Mouse (Mus musculus) cerebellum, postnatal 36 days (tissue): ENCODE data around the gene Pola1.

Experiments
- DNase-seq, 2 experiments: peaks; one replicate each; pipeline ENCODE4 v3.0.0; 2021 to 2022; ENCODE audit warnings: mixed read lengths in 2 of 2

Pola1 gene

DNA sequence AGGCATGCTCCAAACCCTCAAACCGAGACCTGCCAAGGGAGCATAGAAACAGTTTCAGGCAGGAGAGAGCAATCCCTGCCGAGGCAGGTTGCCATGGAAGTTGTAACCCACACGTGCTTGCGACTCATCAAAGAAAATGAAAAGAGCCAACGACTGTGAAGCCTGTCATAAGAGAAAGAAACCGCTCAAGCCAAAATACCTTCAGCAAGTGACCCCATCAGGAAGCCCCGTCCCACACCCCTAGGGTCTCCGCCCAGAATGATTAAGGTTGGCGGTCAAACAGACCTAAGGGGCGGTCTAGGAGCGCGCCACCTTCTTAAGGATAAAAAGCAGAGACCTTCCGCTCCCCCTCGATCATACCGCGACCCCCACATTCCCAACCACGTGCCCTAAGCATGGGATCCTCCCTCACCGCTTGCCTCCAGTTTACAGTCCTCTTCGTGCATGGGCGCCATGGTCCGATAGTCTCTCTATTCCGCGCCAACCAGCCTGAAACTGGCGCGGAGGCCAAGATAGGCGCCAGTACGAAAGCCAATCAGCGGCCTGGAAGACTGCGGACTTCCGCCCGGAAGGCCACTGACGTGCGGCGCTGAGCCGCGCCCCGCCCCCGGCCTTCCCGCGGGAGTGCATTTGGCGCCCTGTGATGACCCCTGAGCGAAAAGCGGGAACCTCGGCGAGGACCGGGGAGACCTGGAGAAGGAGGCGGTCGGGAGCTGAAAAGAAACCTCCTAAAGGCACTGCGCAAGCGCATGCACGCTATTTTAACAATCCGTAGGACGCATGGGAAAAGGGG lies at the start of gene Pola1:
TSS of gene Pola1 (minus strand) at position 499 of the 793 bp plus-strand sequence.
- peak; percentile 82 to 90 for DNase-seq

DNA sequence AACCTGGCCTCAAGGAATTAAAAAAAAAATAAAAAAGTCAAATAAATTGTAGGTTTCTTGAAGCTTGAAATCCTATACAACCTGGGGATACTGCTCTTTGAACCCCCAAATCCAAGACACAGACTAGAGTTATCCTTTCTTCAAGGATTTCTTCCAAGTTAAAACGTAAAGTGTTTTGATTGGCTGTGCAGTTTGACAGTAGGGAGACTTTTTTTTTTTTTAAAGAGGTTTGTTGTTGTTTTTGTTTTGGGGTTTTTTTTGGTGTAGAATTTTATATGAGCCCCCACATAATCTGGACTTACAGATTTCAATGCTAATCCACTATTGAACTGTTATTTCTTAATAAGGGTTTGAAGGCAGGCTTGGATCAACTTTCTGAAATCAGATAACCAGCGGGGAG lies 44.3 kb upstream of the Pola1 start:
- no peak for DNase-seq

DNA sequence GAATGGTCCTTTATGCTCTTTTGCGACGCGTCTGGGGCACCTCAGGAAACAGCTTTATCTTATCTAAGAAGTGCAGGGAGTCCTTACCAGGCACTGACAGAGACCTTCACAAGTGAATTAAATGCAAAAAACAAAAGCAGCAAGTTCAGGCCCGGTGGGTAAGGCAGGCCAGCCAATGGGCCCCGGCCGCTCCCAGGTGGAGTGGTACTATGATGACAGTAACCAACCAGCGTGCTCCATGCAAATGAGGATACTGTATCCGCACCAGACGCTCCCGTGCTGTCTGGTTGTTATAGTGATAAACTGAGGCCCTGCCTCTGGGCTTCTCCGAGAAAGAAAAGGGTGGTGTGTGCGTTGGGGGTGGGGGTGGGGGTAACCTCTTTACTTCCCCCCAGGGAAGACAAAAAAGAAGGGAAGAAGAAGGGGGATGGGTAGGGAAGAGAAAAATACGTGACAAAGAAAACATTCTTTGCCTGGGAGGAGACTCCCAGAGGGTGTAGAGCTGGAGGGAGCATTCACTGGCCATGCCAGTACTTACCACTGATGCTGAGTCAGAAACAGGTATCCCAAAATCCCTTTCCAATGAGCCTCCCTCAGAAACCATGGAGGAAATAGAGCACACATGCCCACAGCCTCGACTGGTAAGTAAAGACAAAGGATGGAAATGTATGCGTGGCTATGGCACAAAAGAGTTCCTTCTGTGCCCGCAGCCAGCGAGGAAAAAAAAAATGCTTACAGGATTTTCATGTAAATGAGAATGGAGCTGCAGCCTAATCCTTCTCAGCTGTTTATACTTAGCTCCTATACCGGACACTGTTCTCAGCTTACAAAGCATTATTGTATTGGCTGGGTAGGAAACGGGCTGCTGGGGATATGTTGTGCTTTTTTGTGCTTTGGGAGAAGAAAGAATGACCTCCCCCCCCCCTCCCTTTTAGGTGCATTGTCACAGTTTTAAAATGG lies 43.2 kb upstream of the Pola1 start:
- peak; percentile 57 to 64 for DNase-seq

DNA sequence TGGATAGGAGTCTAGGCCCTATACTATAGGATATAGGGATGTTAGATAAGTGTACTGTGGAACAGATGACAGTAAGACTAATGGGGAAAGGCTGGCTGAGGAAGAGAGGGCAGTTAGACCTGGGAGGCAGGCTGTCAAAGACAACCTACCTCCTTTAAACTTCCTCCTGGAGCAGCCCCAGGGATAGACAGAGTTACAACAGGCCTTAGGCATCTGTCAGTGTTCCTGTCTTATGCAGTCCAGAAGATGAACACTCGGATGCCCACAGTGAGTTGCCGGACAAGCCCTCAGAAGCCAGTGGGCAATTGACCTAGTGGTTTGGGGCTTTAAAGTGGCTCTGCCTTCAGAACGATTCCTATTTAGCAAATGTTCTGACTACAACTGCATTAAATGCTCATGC lies 42.5 kb upstream of the Pola1 start:
- DNase-seq: peak in 1 of 2 experiments; percentile 1

DNA sequence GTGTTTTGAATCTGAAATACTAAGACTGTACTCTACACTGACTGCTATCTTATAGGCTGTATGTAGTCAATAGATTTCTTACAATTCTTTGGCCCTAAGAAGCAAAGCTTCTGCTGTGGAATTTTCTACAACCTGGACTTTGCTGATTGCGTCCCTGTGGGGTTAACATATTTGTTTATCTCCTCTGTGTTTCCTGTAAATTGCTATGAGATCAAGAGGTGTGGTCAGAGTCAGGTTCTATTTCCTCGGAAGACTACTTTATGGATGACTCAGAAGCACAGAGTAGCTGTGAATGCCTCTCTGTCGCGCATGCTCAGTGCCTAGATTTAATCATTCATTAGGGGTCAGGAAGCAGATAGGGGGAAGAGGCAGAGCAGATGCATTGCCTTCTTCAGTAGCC lies 32.8 kb upstream of the Pola1 start:
- DNase-seq: no peak

DNA sequence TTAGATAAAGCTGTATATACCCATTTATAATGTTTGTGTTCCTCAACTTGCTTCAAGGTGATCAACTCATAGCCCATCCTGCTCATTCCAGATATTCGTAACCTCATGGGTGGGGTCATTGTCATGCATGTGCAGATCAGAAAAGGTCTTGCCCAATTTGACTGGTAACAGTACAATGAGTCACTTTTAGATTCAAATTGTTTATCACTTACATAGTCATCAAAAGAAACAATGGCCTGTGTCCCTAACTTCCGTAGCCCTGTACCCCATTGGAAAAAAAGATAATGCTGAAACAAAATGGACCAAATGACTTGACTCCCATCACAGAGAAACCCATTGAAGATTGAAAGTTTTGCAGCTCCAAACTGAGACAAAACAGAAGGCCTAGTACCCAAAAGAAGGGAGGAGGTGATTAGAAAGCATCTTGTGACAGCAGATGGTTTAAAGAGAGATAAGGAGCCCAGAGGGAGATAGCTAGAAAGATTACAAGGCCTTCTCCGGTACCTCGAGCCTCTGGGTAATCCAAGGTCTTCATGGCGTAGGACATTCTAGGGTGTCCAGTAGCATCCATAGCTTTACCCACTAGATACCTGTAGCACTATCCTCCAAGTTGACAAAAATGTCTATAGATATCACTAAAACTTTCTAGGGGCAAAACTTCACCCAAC lies 32.1 kb upstream of the Pola1 start:
- DNase-seq: no peak

DNA sequence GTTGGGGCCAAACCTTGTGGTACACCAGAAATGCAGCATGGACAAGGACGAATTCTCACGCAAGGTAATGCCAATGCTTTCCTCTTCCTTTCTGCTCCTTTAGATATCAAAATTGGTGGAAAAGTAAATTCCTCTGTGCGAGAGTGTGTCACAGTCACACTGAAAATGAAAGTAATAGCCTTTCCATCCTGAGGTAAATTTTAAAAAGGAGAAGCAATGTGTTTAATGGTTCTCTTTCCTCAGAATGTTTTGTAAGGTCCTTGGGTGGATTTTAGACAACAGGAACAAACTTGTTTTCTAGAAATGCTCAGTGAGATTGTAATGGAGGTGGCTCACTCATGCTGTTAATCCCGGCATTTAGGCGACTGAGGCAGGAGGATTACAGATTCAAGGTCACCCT lies 23.2 kb upstream of the Pola1 start:
- no peak for DNase-seq

DNA sequence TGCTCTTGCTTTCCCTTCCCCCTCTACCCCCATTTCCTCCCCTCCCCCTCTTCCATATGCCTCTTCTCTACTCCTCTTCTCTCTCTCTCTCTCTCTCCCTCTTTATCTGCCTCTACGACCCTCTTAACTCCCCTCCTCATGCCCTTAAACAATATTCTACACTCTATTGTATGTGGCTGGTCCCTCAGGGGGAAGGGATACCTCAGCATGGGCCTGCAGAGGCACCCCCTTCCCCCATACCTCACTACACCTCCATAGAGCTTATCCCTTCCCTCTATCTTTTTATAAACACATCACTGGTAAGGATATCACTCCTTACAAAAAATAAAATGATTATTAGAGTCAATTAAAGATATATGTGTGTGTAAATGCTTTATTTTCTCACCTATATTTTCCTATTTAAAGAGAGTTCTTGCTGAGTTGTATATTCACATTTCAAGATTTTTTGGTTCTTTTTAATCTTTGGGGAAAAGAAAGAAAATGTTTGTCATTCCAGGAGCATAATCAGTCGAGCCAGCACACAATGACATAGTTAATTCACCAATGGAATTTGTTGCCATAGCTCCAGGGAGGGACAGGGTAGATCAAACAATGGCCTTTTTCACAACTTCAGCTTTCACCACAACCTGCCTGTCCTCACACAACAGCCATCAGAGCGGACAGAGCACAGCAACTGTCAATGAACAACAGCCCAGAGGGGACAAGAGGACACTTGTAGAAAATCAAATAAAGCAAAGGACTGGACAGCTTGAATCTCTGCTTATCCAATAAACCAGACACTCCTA lies 22.5 kb upstream of the Pola1 start, which contains the start of gene Pcyt1b:
TSS of gene Pcyt1b (plus strand) at position 646 of the 785 bp plus-strand sequence.
- no peak for DNase-seq

DNA sequence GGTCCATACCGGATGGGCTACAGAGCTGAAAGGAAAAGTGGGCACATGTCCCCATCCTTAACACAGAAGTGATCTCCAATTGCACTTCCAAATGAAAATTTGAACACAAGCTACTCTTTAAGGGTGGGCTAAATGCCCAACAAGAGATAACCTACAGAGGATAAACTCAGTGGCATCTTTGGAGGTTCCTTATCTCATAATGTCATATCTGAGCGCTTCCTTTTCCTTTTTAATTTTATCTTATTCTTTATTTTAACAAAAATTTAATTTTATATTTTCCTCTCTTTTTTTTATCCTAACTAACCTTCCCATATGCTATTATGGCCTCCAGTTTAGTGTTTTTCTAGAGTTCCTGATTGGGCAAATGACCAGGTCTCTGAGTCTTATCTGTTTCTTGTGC lies 18.8 kb upstream of the Pola1 start:
- DNase-seq: no peak

DNA sequence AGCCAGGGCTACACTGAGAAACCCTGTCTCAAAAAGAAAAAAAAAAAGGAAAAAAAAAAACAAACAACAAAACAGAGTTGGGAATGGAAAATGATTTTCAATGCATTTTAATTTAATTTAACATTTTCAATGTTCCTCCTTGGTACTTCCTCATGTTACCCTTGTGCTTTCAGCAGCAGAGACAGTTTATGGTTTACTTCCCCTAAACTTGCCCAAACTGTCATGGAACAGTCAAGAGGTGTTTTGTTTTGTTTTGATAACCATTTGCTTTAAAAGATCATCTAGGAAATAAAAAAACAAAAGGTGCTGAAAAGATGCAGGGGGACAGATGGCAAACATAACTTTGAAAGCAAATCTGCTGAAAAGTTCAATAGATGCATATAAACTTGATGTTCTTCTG lies 12.1 kb upstream of the Pola1 start:
- DNase-seq: no peak

DNA sequence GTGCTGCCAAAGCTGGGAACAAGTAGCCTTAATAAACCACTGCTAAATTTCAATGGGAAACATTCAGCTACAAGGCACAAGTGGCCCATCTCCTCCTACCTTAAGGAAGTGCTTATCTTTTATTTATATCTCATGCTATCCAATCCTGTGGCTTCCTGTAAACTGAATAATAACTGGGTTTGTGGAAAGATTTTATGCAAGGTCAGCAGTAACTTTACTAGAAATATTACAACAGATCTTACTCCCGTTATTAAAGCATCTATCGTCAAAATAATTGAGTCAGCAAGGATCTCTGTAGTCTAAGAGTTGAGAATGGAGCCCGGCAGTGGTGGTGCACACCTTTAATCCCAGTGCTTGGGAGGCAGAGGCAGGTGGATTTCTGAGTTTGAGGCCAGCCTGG lies 11.6 kb upstream of the Pola1 start:
- no peak for DNase-seq

DNA sequence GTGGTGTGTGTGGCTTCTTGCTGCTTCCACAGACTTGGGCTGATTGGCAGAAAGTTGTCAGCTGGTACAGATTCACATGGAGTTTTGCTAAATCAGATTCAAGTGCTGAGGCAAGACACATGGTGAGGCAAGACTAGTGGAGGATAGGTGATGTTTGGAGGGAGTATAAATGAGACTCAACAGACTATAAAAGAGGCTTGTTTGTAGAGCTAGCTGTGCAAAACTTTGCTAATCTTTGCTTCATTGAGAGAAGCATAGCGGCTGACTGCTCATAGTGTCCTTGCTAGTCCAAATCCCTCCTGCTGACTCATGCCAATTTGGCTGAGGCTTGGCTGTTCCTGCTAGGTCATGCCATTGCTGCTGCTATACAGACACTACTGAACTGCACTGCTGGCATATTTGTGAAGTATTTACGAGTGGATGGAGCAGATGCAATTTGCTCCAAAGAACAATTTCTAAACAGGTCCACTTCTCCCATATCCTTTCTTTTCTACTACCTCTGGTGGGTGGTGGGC lies 3.0 kb upstream of the Pola1 start:
- no peak for DNase-seq

DNA sequence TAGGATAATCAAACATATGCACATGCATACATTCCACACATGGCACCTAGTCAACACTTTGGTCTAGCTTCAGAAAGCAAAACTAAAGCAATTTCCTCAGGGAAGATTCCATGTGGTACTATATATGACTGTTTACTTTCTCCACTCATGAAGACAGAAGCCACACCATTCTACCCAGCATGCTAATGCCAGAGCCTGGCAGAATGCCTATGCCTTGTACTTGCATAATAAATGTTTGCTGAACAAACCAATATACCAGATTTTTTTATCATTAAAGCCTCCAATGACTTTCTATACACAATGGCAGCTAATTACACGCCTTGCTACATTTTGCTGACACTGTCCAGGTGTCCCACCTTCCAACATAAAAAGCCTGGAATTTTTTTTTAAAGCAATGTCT lies 1.7 kb downstream of the Pola1 start:
- peak; percentile 9 to 11 for DNase-seq

DNA sequence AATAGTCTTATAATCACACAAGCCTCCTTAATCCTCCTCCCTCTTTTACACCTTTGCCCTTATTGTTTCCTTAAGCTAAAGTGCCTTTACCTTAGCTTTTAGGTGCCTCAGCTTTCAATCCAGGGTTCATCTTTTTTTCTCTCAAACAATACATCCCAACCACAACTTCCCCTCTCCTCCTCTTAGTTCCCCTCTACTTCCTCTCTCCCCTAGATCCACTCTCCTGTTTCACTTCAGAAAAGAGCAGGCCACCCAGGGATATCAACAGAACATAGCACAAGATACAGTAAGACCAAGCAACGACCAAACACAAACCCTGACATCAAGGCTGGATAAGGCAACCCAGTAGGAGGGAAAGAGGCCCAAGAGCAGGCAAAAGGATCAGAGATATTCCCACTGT lies 29.7 kb downstream of the Pola1 start:
- DNase-seq: no peak

DNA sequence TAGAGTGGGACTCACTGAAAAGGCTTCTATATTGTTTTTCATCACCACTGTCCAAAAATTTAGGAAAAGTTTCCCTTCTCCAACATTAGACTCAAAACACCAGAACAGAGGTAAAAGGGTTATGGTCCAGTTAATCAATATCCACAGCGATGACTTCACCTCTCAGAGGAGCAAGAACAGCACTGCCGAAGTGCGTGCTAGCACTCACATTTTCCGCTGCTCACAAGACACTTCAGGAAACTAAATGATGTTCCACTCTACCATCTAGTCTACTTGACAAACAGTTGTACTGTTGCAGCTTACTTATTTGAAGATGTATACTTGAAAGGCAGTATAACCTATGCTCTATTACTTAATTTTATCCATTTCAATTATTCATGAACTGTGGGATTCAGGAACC lies 37.7 kb downstream of the Pola1 start:
- DNase-seq: no peak

DNA sequence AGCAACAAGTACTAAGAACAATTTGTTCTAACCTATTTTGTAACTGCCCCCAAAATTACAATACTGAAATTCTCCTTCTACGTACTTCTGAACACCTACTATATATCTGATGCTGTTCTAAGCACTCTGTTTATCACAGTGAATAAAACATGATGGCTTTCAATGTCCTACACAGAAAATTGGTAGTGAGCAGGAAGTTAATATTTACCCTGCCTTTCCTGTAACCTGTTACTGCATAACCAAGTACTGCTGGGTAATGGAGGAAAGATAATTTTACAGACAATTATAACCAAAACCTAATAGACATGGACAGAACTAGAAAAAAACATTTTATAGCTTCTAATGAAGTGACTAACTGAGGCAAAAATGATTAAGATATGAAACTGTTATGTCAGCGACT lies 51.0 kb downstream of the Pola1 start:
- DNase-seq: no peak

DNA sequence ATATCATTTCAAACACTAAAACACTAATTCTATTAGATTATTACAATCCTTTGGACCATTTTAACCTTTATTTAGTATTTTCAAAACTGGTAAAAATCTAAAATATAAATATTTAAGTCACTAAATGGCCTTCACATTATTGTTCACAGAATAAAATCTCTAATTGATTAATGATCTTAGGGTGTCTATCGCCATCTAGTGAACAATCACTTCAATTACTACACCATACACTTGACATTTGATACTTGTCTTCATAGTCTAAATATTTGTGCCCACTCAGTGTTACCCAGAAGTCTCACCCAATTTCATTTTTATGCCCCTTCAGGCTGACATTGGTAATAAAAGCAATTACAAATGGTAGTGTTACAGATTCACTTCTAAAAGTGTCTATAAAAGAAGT lies 74.8 kb downstream of the Pola1 start:
- DNase-seq: no peak

DNA sequence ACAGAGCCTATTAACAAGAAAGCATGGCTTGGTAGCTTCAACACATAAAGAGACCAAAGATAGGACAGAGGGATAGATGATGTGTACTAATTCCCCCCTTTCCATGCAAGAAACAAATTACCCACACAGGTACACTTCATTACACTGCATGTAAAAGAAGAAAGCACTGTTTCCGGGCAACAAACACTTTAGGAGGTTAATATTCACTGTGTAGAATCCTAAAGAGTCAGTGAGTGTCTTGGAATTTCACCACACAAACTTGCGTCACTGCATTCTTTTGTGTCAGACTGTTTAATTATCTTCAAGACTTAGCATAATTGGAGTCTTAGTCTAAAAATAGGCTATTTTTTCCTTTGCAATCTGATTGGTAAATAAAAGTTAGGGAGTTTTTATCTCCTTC lies 92.2 kb downstream of the Pola1 start:
- DNase-seq: no peak

DNA sequence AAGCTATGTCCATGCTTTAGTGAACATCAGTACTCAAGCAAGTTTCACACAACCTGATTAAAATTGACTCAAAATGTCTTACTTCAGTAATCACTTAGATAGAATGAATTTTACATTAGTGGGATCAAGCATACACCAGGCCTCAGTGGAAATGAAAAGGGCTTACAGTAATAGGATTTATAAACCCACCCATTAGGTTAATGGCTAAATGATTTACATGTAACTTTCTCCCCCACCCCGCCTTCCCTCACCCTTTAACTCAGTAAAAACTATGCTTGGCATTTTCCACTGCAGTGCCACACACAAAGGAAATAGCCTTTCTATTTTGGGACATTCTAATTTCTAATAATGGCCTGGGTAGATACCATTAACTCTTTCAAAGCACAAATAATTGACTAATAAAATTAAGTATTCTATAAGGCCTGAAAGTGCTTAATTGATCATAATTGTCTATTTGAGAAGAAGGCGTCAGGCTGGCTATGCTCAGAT lies 129.0 kb downstream of the Pola1 start:
- no peak for DNase-seq

DNA sequence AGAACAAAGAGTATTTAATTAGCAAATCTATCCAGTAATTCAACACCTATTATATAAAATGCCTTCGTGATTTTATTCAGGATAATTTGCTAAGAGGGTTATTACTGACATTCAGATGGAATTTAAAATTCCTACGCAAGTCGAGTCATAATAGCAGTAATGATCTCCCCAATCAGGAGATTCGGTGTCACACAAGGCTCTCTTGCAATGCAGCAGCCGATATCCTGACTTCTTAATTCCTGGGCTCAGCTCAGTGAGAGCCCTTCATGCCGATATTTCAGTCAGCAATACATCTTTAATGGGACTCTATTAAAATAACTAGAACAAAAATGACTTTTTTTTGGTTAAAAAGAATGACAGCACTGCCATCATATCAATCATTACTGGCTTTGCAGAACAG lies 134.4 kb downstream of the Pola1 start:
- no peak for DNase-seq

DNA sequence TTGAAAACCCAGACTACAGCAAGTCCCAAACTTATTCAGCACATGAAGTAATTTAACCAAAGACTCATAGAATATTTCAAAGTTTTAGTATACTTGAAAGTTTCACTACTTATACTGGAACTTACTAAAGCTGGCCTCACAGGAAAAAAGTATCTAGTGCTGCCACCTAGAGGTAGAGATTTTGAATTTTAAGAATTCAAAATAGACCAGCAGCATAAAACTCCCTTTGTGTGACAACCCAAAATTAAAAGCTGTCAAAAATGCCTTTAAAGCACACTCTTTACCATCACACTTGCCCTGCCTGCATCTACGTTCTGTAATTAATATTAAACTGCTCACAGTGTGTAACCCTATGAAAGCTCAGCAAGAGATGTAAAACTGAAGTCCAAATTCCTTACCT lies 166.2 kb downstream of the Pola1 start:
- no peak for DNase-seq

DNA sequence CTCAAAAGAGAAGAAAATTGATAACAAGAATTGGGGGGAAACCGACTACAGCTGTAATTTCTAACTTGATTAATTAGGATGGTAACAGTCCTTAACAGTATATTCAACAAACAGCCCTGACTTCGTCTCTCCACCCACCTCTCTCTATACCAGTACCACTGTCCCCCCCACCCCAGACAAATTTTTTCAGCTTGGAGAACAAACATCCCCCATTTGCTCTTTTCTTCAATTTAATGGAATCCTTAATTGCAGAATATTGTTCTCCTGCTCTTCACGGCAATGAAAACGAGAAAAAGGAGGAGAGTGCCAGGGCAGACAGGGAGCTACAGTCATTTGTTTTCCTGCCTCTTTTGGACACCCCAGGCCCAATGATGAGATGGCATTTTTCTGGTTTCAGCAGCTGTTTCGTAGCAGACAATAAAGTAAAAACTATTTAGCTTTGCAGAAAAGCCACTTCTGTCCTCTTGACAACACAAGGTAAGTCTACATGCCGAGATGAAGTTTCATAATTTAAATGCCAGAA lies 202.2 kb downstream of the Pola1 start:
- DNase-seq: no peak
